Mouse (Mus musculus) cerebellum, adult 2 months (tissue): Measurements from ENCODE around the gene Strap.

ENCODE experiments used
- CTCF ChIP-seq: fragments of 200-500 bp; IDR thresholded peaks from 2 replicates; pipeline ENCODE4 v1.5.1; 2011; ENCODE audit warnings: low read depth, mild to moderate bottlenecking, control low read depth, low read length, moderate library complexity, borderline replicate concordance; ENCODE audit not compliant: insufficient read depth
- POLR2A ChIP-seq: fragments of 200-500 bp; IDR thresholded peaks from 2 replicates; pipeline ENCODE4 v1.6.1; 2011; ENCODE audit warnings: low read length, control low read depth, borderline replicate concordance; ENCODE audit not compliant: insufficient read depth

DNA sequence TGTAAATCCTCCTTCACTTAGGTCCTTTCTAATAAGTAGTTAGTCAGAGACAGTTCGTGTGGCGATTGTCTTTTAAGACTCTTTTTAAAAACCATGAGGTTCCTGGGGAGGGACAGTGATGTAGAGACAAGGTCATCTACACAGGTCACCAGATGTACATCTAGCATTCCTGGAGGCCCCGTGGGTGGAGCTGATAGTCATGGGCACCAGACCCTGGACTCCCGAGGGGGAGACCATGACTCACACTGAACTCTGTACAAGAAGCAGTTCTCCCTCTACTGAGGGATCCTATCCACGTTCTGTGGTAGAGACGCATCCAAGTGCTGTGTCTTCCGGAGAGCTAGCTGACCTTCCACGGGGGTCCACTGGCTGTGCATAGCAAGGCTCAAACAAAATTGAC lies 42.1 kb downstream of the Strap start:
- TF ChIP-seq CTCF (no peak), POLR2A (no peak)
